Mouse (Mus musculus) liver, adult 2 months (tissue): ENCODE results near the gene Mical2. TPM values are rescaled to one million over a fixed set of nuclear protein-coding genes. Genes with fewer than 3 reads are reported as not detected.

Experiments used
- DNase-seq: peaks from one replicate; pipeline ENCODE4 v3.0.0-alpha.2; 2011; ENCODE audit warnings: low read depth, low spot score; ENCODE audit errors: extremely low read depth
- H3K27ac ChIP-seq: fragments of 200-500 bp; replicated peaks from 2 replicates; pipeline ENCODE4 v1.5.1; 2012; ENCODE audit warnings: low read depth, mild to moderate bottlenecking, control low read depth, inconsistent platforms, low read length; ENCODE audit not compliant: insufficient read depth
- H3K27me3 ChIP-seq: fragments of 200-500 bp; 2 replicates; pipeline ENCODE4 v1.6.1; 2012; ENCODE audit warnings: mild to moderate bottlenecking, moderate library complexity, low read length, inconsistent platforms; ENCODE audit not compliant: control insufficient read depth, insufficient read depth
- H3K36me3 ChIP-seq: fragments of 200-500 bp; 2 replicates; pipeline ENCODE4 v1.6.1; 2012; ENCODE audit warnings: low read length, inconsistent platforms; ENCODE audit not compliant: control insufficient read depth, insufficient read depth
- H3K4me1 ChIP-seq: fragments of 200-500 bp; 2 replicates; pipeline ENCODE4 v1.6.1; 2011; ENCODE audit warnings: low read length; ENCODE audit not compliant: control insufficient read depth, insufficient read depth
- H3K4me3 ChIP-seq: fragments of 200-500 bp; 2 replicates; pipeline ENCODE4 v1.5.1; 2011; ENCODE audit warnings: low read depth, mild to moderate bottlenecking, control low read depth, low read length, moderate library complexity; ENCODE audit not compliant: insufficient read depth
- H3K79me2 ChIP-seq: fragments of 200-500 bp; 2 replicates; pipeline ENCODE4 v1.6.1; 2012; ENCODE audit warnings: inconsistent platforms, mild to moderate bottlenecking, low read length, moderate library complexity; ENCODE audit not compliant: control insufficient read depth, insufficient read depth
- H3K9ac ChIP-seq: fragments of 200-500 bp; 2 replicates; pipeline ENCODE4 v1.6.1; 2012; ENCODE audit warnings: low read depth, mild to moderate bottlenecking, control low read depth, inconsistent platforms, low read length
- CTCF ChIP-seq: fragments of 200-500 bp; IDR thresholded peaks from 2 replicates; pipeline ENCODE4 v1.5.1; 2011; ENCODE audit warnings: low read depth, low read length, control low read depth
- POLR2A ChIP-seq: fragments of 200-500 bp; IDR thresholded peaks from 2 replicates; pipeline ENCODE4 v1.6.1; 2011; ENCODE audit warnings: low read length, control low read depth; ENCODE audit not compliant: insufficient read depth; ENCODE audit errors: extremely low read depth
- WGBS: fragments of 180-500 bp; shearing (Covaris S2); methylation state at CpG from one replicate; pipeline ENCODE4 v1.1.7; 2018; 5-methylcytosine and 5-hydroxymethylcytosine counted together
- polyA plus RNA-seq: library from polyadenylated mRNA; depleted of rRNA; stranded (reverse); fragments of >200 nt; gene quantifications from 2 replicates; pipeline ENCODE4 v1.2.3, GENCODE M21; 2012
- total RNA-seq: library from RNA; depleted of rRNA; stranded (reverse); fragments of >200 nt; gene quantifications from 2 replicates; pipeline ENCODE4 v1.2.3, GENCODE M21; 2014

Gene Mical2
- total and polyA plus RNA-seq, 2 experiments: 4.1 to 6.9 TPM

- WGBS: 42% methylated on average over 12 of the region's 12 CpGs
- peaks cover 18% of the 10 kb centered on the region; the same call in 1 of the 2 replicates for H3K79me2 ChIP-seq
- TF ChIP-seq CTCF (no peak), POLR2A (no peak)
- H3K27ac ChIP-seq: peak overlapping the region; percentile 96
- no peaks in the 10 kb centered on the region for H3K27me3 ChIP-seq
- no peaks in the 10 kb centered on the region for H3K36me3 ChIP-seq
- peaks cover 48% of the 10 kb centered on the region for H3K4me1 ChIP-seq
- DNase-seq: peak; percentile 77
- H3K9ac ChIP-seq: peak overlapping the region; percentile 59
- peak overlapping the region; percentile 34; the same call in 1 of the 2 replicates for H3K4me3 ChIP-seq
Measured at GRCm38 (mm10) chr7:112444152-112444984, 218.7 kb downstream of the Mical2 start.

GRCm38 (mm10) chr7:112444985-112445367, 219.3 kb downstream of the Mical2 start:
- no peak for TF ChIP-seq POLR2A
- Histone ChIP-seq H3K36me3 (no peaks in the 10 kb centered on the region), H3K79me2 (peaks cover 18% of the 10 kb centered on the region; the same call in 1 of the 2 replicates), H3K4me3 (peak overlapping the region; percentile 34; the same call in 1 of the 2 replicates), H3K27me3 (no peaks in the 10 kb centered on the region), H3K9ac (peak overlapping the region; percentile 59), H3K27ac (peak overlapping the region; percentile 96), H3K4me1 (peaks cover 47% of the 10 kb centered on the region)
- peak; percentile 90 for DNase-seq
- 24% methylated on average over 9 of the region's 9 CpGs for WGBS

- H3K79me2 ChIP-seq: peaks cover 11% of the 10 kb centered on the region; the same call in 1 of the 2 replicates
- H3K4me3 ChIP-seq: no peak overlapping the region
- TF ChIP-seq CTCF (no peak), POLR2A (no peak)
- H3K4me1 ChIP-seq: peaks cover 46% of the 10 kb centered on the region
- peak; percentile 69 for DNase-seq
- no peaks in the 10 kb centered on the region for H3K27me3 ChIP-seq
- H3K9ac ChIP-seq: no peak overlapping the region
- 18% methylated on average over 4 of the region's 4 CpGs for WGBS
- H3K27ac ChIP-seq: peak overlapping the region; percentile 48
- no peaks in the 10 kb centered on the region for H3K36me3 ChIP-seq
Measured at GRCm38 (mm10) chr7:112446498-112446897, 220.8 kb downstream of the Mical2 start.

GRCm38 (mm10) chr7:112449954-112450700, 224.5 kb downstream of the Mical2 start:
- DNase-seq: peak; percentile 99
- H3K27ac ChIP-seq: peak overlapping the region; percentile 87
- TF ChIP-seq POLR2A (no peak), CTCF (no peak)

GRCm38 (mm10) chr7:112452471-112452870, 226.8 kb downstream of the Mical2 start:
- H3K9ac ChIP-seq: no peak overlapping the region
- TF ChIP-seq POLR2A (no peak), CTCF (no peak)
- no peaks in the 10 kb centered on the region for H3K36me3 ChIP-seq
- peaks cover 18% of the 10 kb centered on the region for H3K4me1 ChIP-seq
- WGBS: 36% methylated on average over 5 of the region's 5 CpGs
- no peak overlapping the region for H3K4me3 ChIP-seq
- H3K27ac ChIP-seq: no peak overlapping the region
- H3K79me2 ChIP-seq: peaks cover 7% of the 10 kb centered on the region; the same call in 1 of the 2 replicates
- H3K27me3 ChIP-seq: no peaks in the 10 kb centered on the region
- no peak for DNase-seq

More at GRCm38 (mm10) chr7:112449954-112450700, 224.5 kb downstream of the Mical2 start:
- Histone ChIP-seq H3K4me1 (peaks cover 30% of the 10 kb centered on the region), H3K36me3 (no peaks in the 10 kb centered on the region), H3K27me3 (no peaks in the 10 kb centered on the region), H3K9ac (no peak overlapping the region; the same call in 1 of the 2 replicates), H3K79me2 (peaks cover 8% of the 10 kb centered on the region; the same call in 1 of the 2 replicates), H3K4me3 (no peak overlapping the region)
- WGBS: 22% methylated on average over 8 of the region's 8 CpGs
